Mouse (Mus musculus): ENCODE results near the gene Olfr821. TPM values are rescaled to one million over a fixed set of nuclear protein-coding genes. Genes with fewer than 3 reads are reported as not detected.

Gene Olfr821
- not detected in 4 replicates for total RNA-seq (2023)

GRCm38 (mm10) chr10:130030048-130030447 is at the start of gene Olfr821:
Gene Olfr821 (plus strand): TSS chr10:130030348.

GRCm38 (mm10) chr10:129984962-129985361 is 45.2 kb upstream of the Olfr821 start, which contains the start of gene Gm10310:
Gene Gm10310 (minus strand): TSS chr10:129985062.

GRCm38 (mm10) chr10:130012321-130012720 is 17.8 kb upstream of the Olfr821 start, which contains the start of gene Olfr820:
Gene Olfr820 (plus strand): TSS chr10:130012621.

DNA sequence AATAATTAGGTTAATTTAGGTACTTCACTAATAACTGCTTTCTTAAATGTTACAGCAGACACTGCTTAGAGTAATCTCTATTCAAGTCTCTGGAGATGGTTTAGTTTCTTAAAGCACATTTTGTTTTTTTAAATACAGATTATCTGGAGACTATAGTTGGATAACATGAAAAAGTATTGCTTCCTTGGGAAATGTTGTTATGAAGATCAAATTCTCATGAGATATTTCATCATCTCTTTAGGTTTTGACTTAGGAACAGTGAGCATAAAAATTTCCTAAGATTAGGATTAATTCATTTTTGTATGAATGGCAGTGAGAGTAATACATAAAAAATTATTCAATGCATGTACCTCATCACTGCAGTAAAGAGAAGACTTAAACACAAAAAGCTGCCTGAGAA is 40.8 kb downstream of the Olfr821 start, which contains the start of gene Olfr822:
Olfr822 (plus strand) TSS at position 301 of the 400 bp plus-strand sequence.

Other genes starting within 250 kb of the Olfr821 start
- gene Olfr810, start 235.4 kb upstream of the Olfr821 start, total RNA-seq (2023), result not detected in 4 replicates
- gene Olfr811, start 226.0 kb upstream of the Olfr821 start, total RNA-seq (2023), result not detected in 4 replicates
- not detected in 4 replicates for gene Olfr812, start 184.3 kb upstream of the Olfr821 start, total RNA-seq (2023)
- gene Olfr813, start 175.0 kb upstream of the Olfr821 start, total RNA-seq (2023), result not detected in 4 replicates
- gene Olfr814, start 150.5 kb upstream of the Olfr821 start, total RNA-seq (2023), result not detected in 4 replicates
- gene Olfr815, start 124.5 kb upstream of the Olfr821 start, total RNA-seq (2023), result not detected in 4 replicates
- gene Olfr816, start 114.8 kb upstream of the Olfr821 start, total RNA-seq (2023), result not detected in 4 replicates
- not detected in 4 replicates for gene Olfr818, start 81.2 kb upstream of the Olfr821 start, total RNA-seq (2023)
- gene Olfr819, start 63.1 kb upstream of the Olfr821 start, total RNA-seq (2023), result not detected in 4 replicates
- not detected in 4 replicates for gene Olfr247, start 54.2 kb upstream of the Olfr821 start, total RNA-seq (2023)
- not detected in 4 replicates for gene Gm10310, start 45.3 kb upstream of the Olfr821 start, total RNA-seq (2023)
- gene Olfr820, start 17.7 kb upstream of the Olfr821 start, total RNA-seq (2023), result not detected in 4 replicates
- gene Olfr822, start 40.9 kb downstream of the Olfr821 start, total RNA-seq (2023), result not detected in 4 replicates
- not detected in 4 replicates for gene Olfr823, start 85.0 kb downstream of the Olfr821 start, total RNA-seq (2023)
- not detected in 4 replicates for gene Olfr824, start 99.7 kb downstream of the Olfr821 start, total RNA-seq (2023)
- gene Olfr825, start 136.4 kb downstream of the Olfr821 start, total RNA-seq (2023), result not detected in 4 replicates
- gene Olfr826, start 153.8 kb downstream of the Olfr821 start, total RNA-seq (2023), result not detected in 4 replicates
- gene Olfr827, start 184.1 kb downstream of the Olfr821 start, total RNA-seq (2023), result not detected in 4 replicates
- gene Neurod4, start 249.9 kb downstream of the Olfr821 start, total RNA-seq (2023), result 0.16 TPM in 1 of 4 replicates, not detected in the others

Data from B cell, adult 62 days (primary cell).